16 mouse cellular contexts compared by ENCODE assay signal in genomic region chr11:79239024-79239423, GRCm38 (mm10). TPM values are rescaled to one million over a fixed set of nuclear protein-coding genes. Genes with fewer than 3 reads are reported as not detected.
A peak's percentile ranks its signal among the peaks of the same experiment; 100 is the strongest.
DNase-seq lines count a peak whose midpoint lies in the region; ATAC-seq and TF ChIP-seq lines count a peak whose summit lies in the region.
"Had no signal": no experiment of that assay in that cellular context is flagged by ENCODE, and none has a peak within 500 bp of the region (broad histone marks: within the 10 kb centered on the region; RNA-seq: fewer than 3 reads in every experiment).

No protein-coding gene starts in this region.

- WGBS in heart, embryonic 13.5 days: 89% methylated on average over 7 of the region's 7 CpGs
- 93% methylated on average over 7 of the region's 7 CpGs for WGBS in heart, embryonic 11.5 days (ENCODE audit: insufficient replicate concordance)
- 90% methylated on average over 7 of the region's 7 CpGs for WGBS in kidney, embryonic 16.5 days
- 97% methylated on average over 7 of the region's 7 CpGs for WGBS in embryonic facial prominence, embryonic 14.5 days
- WGBS in intestine, postnatal 0 days: 95% methylated on average over 7 of the region's 7 CpGs

- no peak for TF ChIP-seq CTCF in intestine, postnatal 0 days (IDR thresholded peaks at IDR 0.05; ENCODE audit: low read depth)

- no peak for ATAC-seq in heart, embryonic 13.5 days (ENCODE audit: extremely low read depth, insufficient number of reproducible peaks, low FRiP score, low TSS enrichment)
- ATAC-seq in heart, embryonic 11.5 days (replicated peaks; ENCODE audit: insufficient number of reproducible peaks, low FRiP score, low TSS enrichment): no peak
- no peak for ATAC-seq in kidney, embryonic 16.5 days (ENCODE audit: low FRiP score, low TSS enrichment)
- ATAC-seq in embryonic facial prominence, embryonic 14.5 days (ENCODE audit: low read depth): no peak
- ATAC-seq in intestine, postnatal 0 days: no peak
- ATAC-seq: hindbrain, embryonic 16.5 days had no signal

- peaks cover 65% of the 10 kb centered on the region for H3K36me3 ChIP-seq in heart, embryonic 13.5 days
- H3K36me3 ChIP-seq in heart, embryonic 11.5 days (ENCODE audit: control insufficient read depth, insufficient read depth, low read length): peaks cover 39% of the 10 kb centered on the region
- H3K36me3 ChIP-seq in kidney, embryonic 16.5 days (ENCODE audit: insufficient read depth, low read length): peaks cover 51% of the 10 kb centered on the region
- H3K36me3 ChIP-seq in embryonic facial prominence, embryonic 14.5 days (ENCODE audit: control insufficient read depth, insufficient read depth, low read length): peaks cover 66% of the 10 kb centered on the region
- H3K36me3 ChIP-seq in intestine, postnatal 0 days (ENCODE audit: control insufficient read depth, insufficient read depth): peaks cover 48% of the 10 kb centered on the region

- no peak overlapping the region for H3K4me3 ChIP-seq in heart, embryonic 13.5 days
- no peak overlapping the region for H3K4me3 ChIP-seq in heart, embryonic 11.5 days (ENCODE audit: low read depth, low read length)
- H3K4me3 ChIP-seq in kidney, embryonic 16.5 days (ENCODE audit: low read length): no peak overlapping the region
- H3K4me3 ChIP-seq in embryonic facial prominence, embryonic 14.5 days (ENCODE audit: low read depth, low read length): no peak overlapping the region
- no peak overlapping the region for H3K4me3 ChIP-seq in intestine, postnatal 0 days (ENCODE audit: low read depth, low read length)
- H3K4me3 ChIP-seq: forebrain, embryonic 12.5 days; liver, embryonic 15.5 days had no signal

- no peaks in the 10 kb centered on the region for H3K27me3 ChIP-seq in heart, embryonic 13.5 days (replicated peaks)
- H3K27me3 ChIP-seq in heart, embryonic 11.5 days (ENCODE audit: control insufficient read depth, insufficient read depth, low read length): no peaks in the 10 kb centered on the region
- no peaks in the 10 kb centered on the region for H3K27me3 ChIP-seq in kidney, embryonic 16.5 days (ENCODE audit: insufficient read depth, low read length)
- H3K27me3 ChIP-seq in embryonic facial prominence, embryonic 14.5 days (replicated peaks; ENCODE audit: control insufficient read depth, insufficient read depth, low read length): no peaks in the 10 kb centered on the region
- H3K27me3 ChIP-seq in intestine, postnatal 0 days (replicated peaks; ENCODE audit: control insufficient read depth, insufficient read depth, low read length): no peaks in the 10 kb centered on the region
- H3K27me3 ChIP-seq: forebrain, embryonic 12.5 days; liver, embryonic 15.5 days had no signal

- no peak overlapping the region for H3K9ac ChIP-seq in heart, embryonic 13.5 days
- no peak overlapping the region for H3K9ac ChIP-seq in heart, embryonic 11.5 days (ENCODE audit: low read depth, low read length)
- no peak overlapping the region for H3K9ac ChIP-seq in kidney, embryonic 16.5 days (replicated peaks; ENCODE audit: low read length)
- H3K9ac ChIP-seq in embryonic facial prominence, embryonic 14.5 days (ENCODE audit: low read depth, low read length): no peak overlapping the region
- no peak overlapping the region for H3K9ac ChIP-seq in intestine, postnatal 0 days (ENCODE audit: low read depth, low read length)
- H3K9ac ChIP-seq: forebrain, embryonic 12.5 days; liver, embryonic 15.5 days had no signal

- no peak overlapping the region for H3K4me2 ChIP-seq in heart, embryonic 13.5 days
- H3K4me2 ChIP-seq in heart, embryonic 11.5 days: no peak overlapping the region
- no peak overlapping the region for H3K4me2 ChIP-seq in kidney, embryonic 16.5 days (replicated peaks; ENCODE audit: low read depth, low read length)
- H3K4me2 ChIP-seq in embryonic facial prominence, embryonic 14.5 days (ENCODE audit: low read depth, low read length): no peak overlapping the region
- no peak overlapping the region for H3K4me2 ChIP-seq in intestine, postnatal 0 days (replicated peaks; ENCODE audit: low read depth)
- H3K4me2 ChIP-seq: forebrain, embryonic 12.5 days; liver, embryonic 15.5 days had no signal

- peaks cover 4% of the 10 kb centered on the region for H3K9me3 ChIP-seq in heart, embryonic 13.5 days
- H3K9me3 ChIP-seq in heart, embryonic 11.5 days (replicated peaks; ENCODE audit: control insufficient read depth, low read length): no peaks in the 10 kb centered on the region
- peaks cover 12% of the 10 kb centered on the region for H3K9me3 ChIP-seq in kidney, embryonic 16.5 days (ENCODE audit: low read length)
- H3K9me3 ChIP-seq in embryonic facial prominence, embryonic 14.5 days (ENCODE audit: control insufficient read depth, low read length): peaks cover 7% of the 10 kb centered on the region
- H3K9me3 ChIP-seq in intestine, postnatal 0 days (ENCODE audit: control insufficient read depth): no peaks in the 10 kb centered on the region
- H3K9me3 ChIP-seq: liver, embryonic 15.5 days had no signal

- H3K27ac ChIP-seq in heart, embryonic 13.5 days (replicated peaks): peak overlapping the region; percentile 34
- H3K27ac ChIP-seq in heart, embryonic 11.5 days (ENCODE audit: low read depth, low read length): no peak overlapping the region
- H3K27ac ChIP-seq in kidney, embryonic 16.5 days (ENCODE audit: low read length): peak overlapping the region; percentile 59
- H3K27ac ChIP-seq in embryonic facial prominence, embryonic 14.5 days (replicated peaks; ENCODE audit: low read depth, low read length): peak overlapping the region; percentile 65
- 0 out of 2 replicates have a peak overlapping the region, but pooled peaks have one; percentile 36 for H3K27ac ChIP-seq in intestine, postnatal 0 days (ENCODE audit: low read depth, low read length)
- H3K27ac ChIP-seq: liver, embryonic 15.5 days had no signal

- H3K4me1 ChIP-seq in heart, embryonic 13.5 days: peaks cover 21% of the 10 kb centered on the region
- peaks cover 11% of the 10 kb centered on the region for H3K4me1 ChIP-seq in heart, embryonic 11.5 days (ENCODE audit: control insufficient read depth, insufficient read depth, low read length)
- peaks cover 14% of the 10 kb centered on the region for H3K4me1 ChIP-seq in kidney, embryonic 16.5 days (ENCODE audit: insufficient read depth, low read length)
- peaks cover 5% of the 10 kb centered on the region for H3K4me1 ChIP-seq in embryonic facial prominence, embryonic 14.5 days (ENCODE audit: control insufficient read depth, insufficient read depth, low read length)
- H3K4me1 ChIP-seq in intestine, postnatal 0 days (replicated peaks; ENCODE audit: control insufficient read depth, insufficient read depth, low read length): no peaks in the 10 kb centered on the region
- H3K4me1 ChIP-seq: forebrain, embryonic 12.5 days; liver, embryonic 15.5 days had no signal

- DNase-seq in kidney, postnatal 4 days: no peak
- DNase-seq in embryonic facial prominence, embryonic 14.5 days (ENCODE audit: low spot score): no peak
- no peak for DNase-seq in cerebellum, adult 9-11 months
- DNase-seq: cerebellum, adult 11 months; cerebellum, postnatal 36 days had no signal

RNA-seq across cellular contexts. Expression of gene Wsb1, which starts 15.4 kb away (rescaled TPM):
- polyA plus RNA-seq in heart, embryonic 13.5 days (2015; fragmentation: Nextera tagmentation; extraction: Ambion mirVana): 145 and 149 TPM in 2 replicates
- polyA plus RNA-seq in heart, embryonic 11.5 days (2014; fragmentation: Nextera tagmentation; extraction: Ambion mirVana): 196 and 230 TPM in 2 replicates
- polyA plus RNA-seq in kidney, embryonic 16.5 days (2015; fragmentation: Nextera tagmentation; extraction: Ambion mirVana): 366 and 377 TPM in 2 replicates
- 233 and 318 TPM in 2 replicates for polyA plus RNA-seq in embryonic facial prominence, embryonic 14.5 days (2014; fragmentation: Nextera tagmentation; extraction: Ambion mirVana)
- polyA plus RNA-seq in intestine, postnatal 0 days (2015; fragmentation: Nextera tagmentation; extraction: Ambion mirVana): 64.7 and 70.5 TPM in 2 replicates

RNA-seq across cellular contexts. Expression of gene Gm9964, which starts 57.7 kb away (rescaled TPM):
- polyA plus RNA-seq in heart, embryonic 13.5 days (2015; fragmentation: Nextera tagmentation; extraction: Ambion mirVana): not detected in 2 replicates
- not detected in 2 replicates for polyA plus RNA-seq in heart, embryonic 11.5 days (2014; fragmentation: Nextera tagmentation; extraction: Ambion mirVana)
- polyA plus RNA-seq in kidney, embryonic 16.5 days (2015; fragmentation: Nextera tagmentation; extraction: Ambion mirVana): not detected in 2 replicates
- not detected in 2 replicates for polyA plus RNA-seq in embryonic facial prominence, embryonic 14.5 days (2014; fragmentation: Nextera tagmentation; extraction: Ambion mirVana)
- polyA plus RNA-seq in intestine, postnatal 0 days (2015; fragmentation: Nextera tagmentation; extraction: Ambion mirVana): not detected in 2 replicates
- polyA plus RNA-seq: embryonic facial prominence, embryonic 11.5 days; forebrain, embryonic 12.5 days; hindbrain, embryonic 16.5 days; limb, embryonic 11.5 days; liver, embryonic 15.5 days; midbrain, embryonic 14.5 days; spleen, adult 2 months had no signal
